Mouse (Mus musculus) left cerebral cortex, adult 2 months (tissue): Measurements from ENCODE around the gene Osbpl2. TPM values are rescaled to one million over a fixed set of nuclear protein-coding genes. Genes with fewer than 3 reads are reported as not detected.

ENCODE experiments used
- DNase-seq, 2 experiments: peaks; one replicate each; pipeline ENCODE4 v3.0.0; 2021 to 2022; ENCODE audit warnings: low spot score in 2 of 2, mixed read lengths in 1 of 2; ENCODE audit errors: extremely low spot score in 1 of 2
- H3K27ac ChIP-seq: fragments of 200-600 bp; 2 replicates; pipeline ENCODE4 v1.8.1; 2022
- H3K4me3 ChIP-seq: fragments of 200-600 bp; 2 replicates; pipeline ENCODE4 v1.8.1; 2022
- CTCF ChIP-seq: fragments of 200-600 bp; IDR thresholded peaks from 2 replicates; pipeline ENCODE4 v1.8.1; 2022; ENCODE audit warnings: antibody characterized with exemption, mild to moderate bottlenecking, moderate library complexity
- intact Hi-C: fragments of 180-260 bp; cut with DNase I; formaldehyde crosslinking; loops from one replicate; pipeline ENCODE4 v1.15.1; 2025
- total RNA-seq, 2 experiments: library from RNA; stranded (reverse); gene quantifications; 2 replicates each; pipeline ENCODE4 v1.2.3; 2021

Osbpl2 gene
- total RNA-seq, 2 experiments from 2014 or later, result 46.2 to 50.6 TPM

DNA sequence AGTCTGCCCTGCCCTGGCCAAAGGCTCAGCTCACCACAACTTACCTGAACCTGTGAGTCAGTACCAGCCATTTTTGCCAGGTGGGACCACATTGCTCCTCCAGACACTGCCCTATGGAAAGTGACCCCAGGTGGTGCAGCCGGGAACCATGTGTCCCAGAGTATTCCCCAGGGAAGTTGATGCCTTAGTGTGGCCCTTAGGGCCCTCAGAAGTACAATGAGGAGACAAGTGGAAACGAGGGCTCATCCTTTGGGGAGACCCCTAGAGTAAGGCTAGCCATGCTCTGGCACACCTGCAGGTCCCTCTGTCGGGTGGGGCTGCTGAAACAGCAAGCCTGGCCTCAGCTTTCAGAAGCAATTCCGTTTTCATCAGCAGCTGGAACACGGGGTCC is 32.5 kb upstream of the Osbpl2 start:
- intact Hi-C loops, result loop anchor here (5.0 kb wide), 1 partner anchor 81 kb away; no protein-coding TSS in a partner anchor
- DNase-seq, result no peak
- Histone ChIP-seq H3K27ac (no peak overlapping the region), H3K4me3 (no peak overlapping the region)
- TF ChIP-seq CTCF, result no peak

DNA sequence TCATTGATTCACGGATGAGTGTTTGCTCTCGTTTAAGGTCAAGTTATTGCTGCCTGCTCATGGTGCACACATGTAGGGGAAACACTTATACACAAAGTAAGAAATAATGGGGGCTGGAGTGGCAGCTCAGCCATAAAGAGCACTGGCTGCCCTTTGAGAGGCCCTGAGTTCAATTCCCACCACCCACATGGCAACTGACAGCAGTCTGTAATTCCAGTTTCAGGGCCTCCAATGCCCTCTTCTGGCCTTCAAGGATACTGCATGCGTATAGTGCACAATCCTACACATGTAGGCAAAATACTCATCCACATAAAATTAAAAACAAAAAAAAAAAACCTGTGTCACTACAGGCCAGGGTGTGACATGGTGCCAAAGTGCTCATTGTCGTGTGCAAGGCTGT is 31.6 kb upstream of the Osbpl2 start:
- peak; percentile 38 for TF ChIP-seq CTCF
- no peak overlapping the region for H3K4me3 ChIP-seq
- intact Hi-C loops, result loop anchor here (5.0 kb wide), 1 partner anchor 80 kb away; no protein-coding TSS in a partner anchor
- DNase-seq, result no peak
- no peak overlapping the region for H3K27ac ChIP-seq

DNA sequence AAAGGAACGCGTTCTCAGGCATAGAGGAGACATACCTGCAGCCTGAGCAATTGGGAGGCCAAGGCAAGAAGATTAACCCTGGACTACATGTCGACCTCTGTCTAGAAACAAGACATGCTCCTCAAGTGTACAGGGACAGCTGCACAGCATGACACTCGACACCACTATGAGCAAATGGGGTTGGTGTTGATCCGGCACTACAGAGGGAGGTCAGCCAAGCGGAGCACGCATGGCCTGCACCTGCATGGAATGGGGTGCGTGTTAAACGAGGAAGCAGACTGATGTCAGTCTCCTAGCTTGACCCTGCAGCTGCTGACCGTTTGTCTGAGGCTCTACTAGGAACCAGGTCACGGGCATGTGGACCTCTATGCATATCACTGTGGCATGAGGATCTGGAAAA is 28.8 kb upstream of the Osbpl2 start:
- intact Hi-C loops, result no loop called here
- TF ChIP-seq CTCF, result no peak

GRCm38 (mm10) chr2:180095711-180096110 is 23.4 kb upstream of the Osbpl2 start:
- no peak overlapping the region for H3K27ac ChIP-seq
- intact Hi-C loops, result no loop called here
- DNase-seq, result no peak
- no peak for TF ChIP-seq CTCF
- no peak overlapping the region for H3K4me3 ChIP-seq

More for the DNA sequence above, 28.8 kb upstream of the Osbpl2 start:
- no peak overlapping the region for H3K27ac ChIP-seq
- no peak overlapping the region for H3K4me3 ChIP-seq
- DNase-seq, result no peak

DNA sequence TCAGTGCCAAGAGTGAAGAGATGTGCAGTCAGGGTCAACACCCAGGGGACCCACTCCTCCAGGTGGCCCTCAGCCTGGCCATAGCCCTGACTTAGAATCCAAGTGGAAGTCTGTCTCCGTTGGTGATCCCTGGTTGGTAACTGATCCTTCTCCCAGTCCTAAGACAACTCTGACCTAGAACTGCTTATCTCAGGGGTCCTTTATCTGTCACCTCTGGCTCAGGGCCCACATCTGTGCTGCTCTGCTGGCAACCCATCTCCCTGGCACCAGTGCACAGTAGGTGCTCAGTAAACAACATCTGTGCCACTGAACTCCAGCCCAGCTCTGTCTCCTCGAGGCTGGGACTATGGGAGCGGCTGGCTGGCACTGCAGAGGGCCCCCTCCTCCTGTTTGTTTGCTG is 21.5 kb upstream of the Osbpl2 start:
- no peak for DNase-seq
- TF ChIP-seq CTCF, result no peak
- intact Hi-C loops, result no loop called here
- no peak overlapping the region for H3K4me3 ChIP-seq
- H3K27ac ChIP-seq, result no peak overlapping the region

DNA sequence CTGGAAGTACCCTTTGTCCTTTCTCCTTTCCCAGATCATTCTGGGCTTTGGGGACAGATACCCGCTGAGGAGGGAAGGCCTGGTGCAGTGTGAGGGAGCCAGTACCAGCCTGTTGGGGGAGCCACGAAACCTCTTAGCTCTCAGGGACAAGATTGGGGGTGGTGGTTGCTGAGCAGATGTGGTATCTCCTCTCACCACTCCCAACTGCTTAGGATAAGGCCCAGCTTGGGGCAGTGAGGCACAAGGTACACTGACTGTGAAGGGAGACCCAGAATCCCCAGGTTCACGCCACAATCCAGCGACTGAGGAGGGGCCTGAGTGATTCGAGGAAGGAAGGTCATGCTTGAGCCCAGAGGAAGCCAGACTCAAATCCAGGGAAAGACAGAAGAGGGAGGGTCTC is 20.9 kb upstream of the Osbpl2 start:
- Histone ChIP-seq H3K4me3 (no peak overlapping the region), H3K27ac (no peak overlapping the region)
- intact Hi-C loops, result no loop called here
- no peak for DNase-seq
- peak; percentile 24 for TF ChIP-seq CTCF

- intact Hi-C loops, result no loop called here
- Histone ChIP-seq H3K27ac (no peak overlapping the region), H3K4me3 (no peak overlapping the region)
- no peak for DNase-seq
- TF ChIP-seq CTCF, result no peak
Observed at GRCm38 (mm10) chr2:180099529-180099928, 19.6 kb upstream of the Osbpl2 start.

DNA sequence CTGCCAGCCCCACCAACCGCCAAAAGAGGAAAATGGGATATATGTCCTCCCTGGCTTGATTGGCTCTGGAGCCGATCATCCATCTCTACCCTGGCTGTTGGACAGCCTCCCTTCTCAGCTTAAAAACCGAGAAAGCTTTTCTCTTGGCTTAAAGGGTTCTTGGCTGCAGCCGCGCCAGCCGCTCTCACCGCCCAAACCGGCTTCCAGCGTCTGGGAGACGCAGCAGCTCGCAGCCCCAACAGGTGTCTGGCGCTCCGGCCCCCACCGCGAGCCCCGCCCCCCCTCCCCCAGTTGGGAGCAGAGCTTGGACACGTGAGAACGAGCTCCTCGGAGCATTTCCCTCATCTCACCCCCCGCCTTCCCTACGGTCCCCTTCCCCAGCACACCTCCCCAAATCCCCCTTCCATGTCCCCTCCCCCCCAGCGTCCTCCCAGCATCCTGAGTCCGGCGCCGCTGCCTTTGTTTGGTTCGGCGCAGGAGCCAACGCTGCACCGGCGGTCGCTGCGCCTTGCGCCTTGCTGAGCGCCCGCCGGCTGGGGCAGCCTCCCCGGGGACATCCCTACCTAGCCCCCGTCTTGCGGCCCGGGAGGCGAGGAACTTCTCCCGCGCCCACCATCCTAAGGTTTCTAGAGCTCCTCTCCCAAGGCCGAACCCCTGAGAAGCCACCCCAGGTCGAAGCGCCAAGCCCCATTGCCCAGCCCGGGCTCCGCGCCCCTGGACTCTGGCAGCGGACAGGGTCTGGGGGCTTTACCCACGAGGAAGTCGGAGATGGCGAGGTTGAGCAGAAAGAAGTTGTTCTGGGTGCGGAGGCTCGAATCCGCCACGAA is 15.7 kb upstream of the Osbpl2 start:
- peak overlapping the region; percentile 79 for H3K27ac ChIP-seq
- no peak for DNase-seq
- no peak for TF ChIP-seq CTCF
- intact Hi-C loops, result loop anchor here (5.0 kb wide), 1 partner anchor 69 kb away; the partner anchor contains the start of gene Adrm1
- H3K4me3 ChIP-seq, result peak overlapping the region; percentile 69

GRCm38 (mm10) chr2:180103978-180104658 is 15.0 kb upstream of the Osbpl2 start, which contains the start of gene Hrh3:
Hrh3 (minus strand) TSS chr2:180104488.
- Histone ChIP-seq H3K27ac (peak within 1 kb of the TSS; percentile 85), H3K4me3 (peak within 1 kb of the TSS; percentile 69)
- DNase-seq, result peak; percentile 73 to 78
- intact Hi-C loops, result loop anchor here (2.0 to 5.0 kb wide), 2 partner anchors 15 to 68 kb away; partner anchors contain the start of genes Adrm1 and Osbpl2
- TF ChIP-seq CTCF, result no peak

- Histone ChIP-seq H3K4me3 (peak overlapping the region; percentile 69), H3K27ac (peak overlapping the region; percentile 85)
- no peak for DNase-seq
- intact Hi-C loops, result loop anchor here (2.0 to 5.0 kb wide), 2 partner anchors 14 to 67 kb away; partner anchors contain the start of genes Adrm1 and Osbpl2
- TF ChIP-seq CTCF, result no peak
Observed at GRCm38 (mm10) chr2:180104659-180105377, 14.3 kb upstream of the Osbpl2 start.

GRCm38 (mm10) chr2:180105441-180106190 is 13.5 kb upstream of the Osbpl2 start:
- intact Hi-C loops, result loop anchor here (2.0 kb wide), 1 partner anchor 13 kb away; the partner anchor contains the start of gene Osbpl2
- Histone ChIP-seq H3K27ac (peak overlapping the region; percentile 85), H3K4me3 (no peak overlapping the region)
- no peak for DNase-seq
- no peak for TF ChIP-seq CTCF
